Mouse (Mus musculus) neural tube, embryonic 11.5 days (tissue): ENCODE data around the gene Sf3b1. TPM values are rescaled to one million over a fixed set of nuclear protein-coding genes. Genes with fewer than 3 reads are reported as not detected.
A peak's percentile ranks its signal among the peaks of the same experiment; 100 is the strongest.

Source experiments
- ATAC-seq: fragments of 200-750 bp; cut with Nextera tagmentation; 2 replicates; pipeline ENCODE4 v1.8.0; 2017; ENCODE audit warnings: moderate number of reproducible peaks, mild to moderate bottlenecking, moderate TSS enrichment, moderate library complexity; ENCODE audit not compliant: insufficient read depth, low FRiP score, low TSS enrichment
- DNase-seq: peaks from one replicate; pipeline ENCODE4 v3.0.0-alpha.2; 2015; ENCODE audit warnings: low spot score
- H3K27ac ChIP-seq: fragments of 300-500 bp; sonication (generic); 2 replicates; pipeline ENCODE4 v1.5.1; 2014; ENCODE audit warnings: low read depth, mild to moderate bottlenecking, low read length
- H3K27me3 ChIP-seq: fragments of 300-500 bp; sonication (generic); 2 replicates; pipeline ENCODE4 v1.6.1; 2014; ENCODE audit warnings: mild to moderate bottlenecking, low read length, mixed read lengths; ENCODE audit not compliant: control insufficient read depth, insufficient read depth
- H3K36me3 ChIP-seq: fragments of 300-500 bp; sonication (generic); 2 replicates; pipeline ENCODE4 v1.6.1; 2014; ENCODE audit warnings: mild to moderate bottlenecking, low read length, moderate library complexity, mixed read lengths; ENCODE audit not compliant: control insufficient read depth, insufficient read depth
- H3K4me1 ChIP-seq: fragments of 300-500 bp; sonication (generic); 2 replicates; pipeline ENCODE4 v1.6.1; 2014; ENCODE audit warnings: low read length, mixed read lengths; ENCODE audit not compliant: control insufficient read depth, insufficient read depth
- H3K4me2 ChIP-seq: fragments of 300-500 bp; sonication (generic); 2 replicates; pipeline ENCODE4 v1.6.1; 2014; ENCODE audit warnings: low read depth, mild to moderate bottlenecking, moderate library complexity
- H3K4me3 ChIP-seq: fragments of 300-500 bp; sonication (generic); 2 replicates; pipeline ENCODE4 v1.5.1; 2014; ENCODE audit warnings: low read depth, low read length
- H3K9ac ChIP-seq: fragments of 300-500 bp; sonication (generic); 2 replicates; pipeline ENCODE4 v1.6.1; 2014; ENCODE audit warnings: mild to moderate bottlenecking, low read length
- H3K9me3 ChIP-seq: fragments of 300-500 bp; sonication (generic); 2 replicates; pipeline ENCODE4 v1.6.1; 2016; ENCODE audit warnings: low read length; ENCODE audit not compliant: control insufficient read depth
- WGBS: fragments of 180-500 bp; shearing (Covaris S2); extraction: QIAGEN DNeasy Blood & Tissue Kit; methylation state at CpG from one replicate; pipeline ENCODE4 v1.1.7; 2014; 5-methylcytosine and 5-hydroxymethylcytosine counted together
- polyA plus RNA-seq: library from polyadenylated mRNA; unstranded; fragments of >200 nt; fragmentation: Nextera tagmentation; extraction: Ambion mirVana; gene quantifications from 2 replicates; pipeline ENCODE4 v1.2.1, GENCODE M21; 2014

The Sf3b1 gene
- polyA plus RNA-seq, 1 experiment from 2014 or later: 336 TPM

GRCm38 (mm10) chr1:55055322-55056115 is 28.2 kb upstream of the Sf3b1 start:
- 90% methylated on average over 5 of the region's 5 CpGs for WGBS
- DNase-seq: no peak
- H3K9me3 ChIP-seq: no peaks in the 10 kb centered on the region
- H3K4me2 ChIP-seq: no peak overlapping the region
- no peak overlapping the region for H3K9ac ChIP-seq
- no peaks in the 10 kb centered on the region; the same call in 1 of the 2 replicates for H3K4me1 ChIP-seq
- H3K27me3 ChIP-seq: no peaks in the 10 kb centered on the region
- ATAC-seq: no peak
- H3K36me3 ChIP-seq: no peaks in the 10 kb centered on the region
- no peak overlapping the region for H3K27ac ChIP-seq
- no peak overlapping the region for H3K4me3 ChIP-seq

GRCm38 (mm10) chr1:55053596-55053995 is 26.3 kb upstream of the Sf3b1 start:
- no peak for DNase-seq
- no peaks in the 10 kb centered on the region for H3K9me3 ChIP-seq
- no peaks in the 10 kb centered on the region for H3K27me3 ChIP-seq
- H3K36me3 ChIP-seq: no peaks in the 10 kb centered on the region
- no peak overlapping the region for H3K27ac ChIP-seq
- peak overlapping the region; percentile 36 for H3K4me2 ChIP-seq
- 72% methylated on average over 4 of the region's 4 CpGs for WGBS
- H3K9ac ChIP-seq: no peak overlapping the region; the same call in 1 of the 2 replicates
- peak overlapping the region; percentile 79 for H3K4me3 ChIP-seq
- H3K4me1 ChIP-seq: no peaks in the 10 kb centered on the region; the same call in 1 of the 2 replicates
- no peak for ATAC-seq

GRCm38 (mm10) chr1:55053005-55053404 is 25.7 kb upstream of the Sf3b1 start:
- under 1% methylated on average over 42 of the region's 42 CpGs for WGBS
- peak; percentile 62 for ATAC-seq

GRCm38 (mm10) chr1:55052355-55052953 is 25.2 kb upstream of the Sf3b1 start, which contains the start of gene Coq10b:
TSS of gene Coq10b (plus strand) at chr1:55052770.
- peak within 1 kb of the TSS; percentile 45; the same call in 1 of the 2 replicates for H3K27ac ChIP-seq
- under 1% methylated on average over 46 of the region's 46 CpGs for WGBS
- no peaks in the 10 kb centered on the region for H3K27me3 ChIP-seq
- peak within 1 kb of the TSS; percentile 67 for H3K9ac ChIP-seq
- peak within 1 kb of the TSS; percentile 79 for H3K4me3 ChIP-seq
- peak within 1 kb of the TSS; percentile 67 for H3K4me2 ChIP-seq
- H3K36me3 ChIP-seq: no peaks in the 10 kb centered on the region
- no peaks in the 10 kb centered on the region for H3K9me3 ChIP-seq
- no peaks in the 10 kb centered on the region for H3K4me1 ChIP-seq
- DNase-seq (peak; percentile 99), ATAC-seq (peak; percentile 100)

More at GRCm38 (mm10) chr1:55053005-55053404, 25.7 kb upstream of the Sf3b1 start:
- H3K4me2 ChIP-seq: peak overlapping the region; percentile 36
- H3K27me3 ChIP-seq: no peaks in the 10 kb centered on the region
- no peaks in the 10 kb centered on the region for H3K9me3 ChIP-seq
- H3K36me3 ChIP-seq: no peaks in the 10 kb centered on the region
- H3K27ac ChIP-seq: peak overlapping the region; percentile 45; the same call in 1 of the 2 replicates
- peak overlapping the region; percentile 79 for H3K4me3 ChIP-seq
- H3K9ac ChIP-seq: peak overlapping the region; percentile 67
- peak; percentile 58 for DNase-seq
- no peaks in the 10 kb centered on the region for H3K4me1 ChIP-seq

- no peak overlapping the region for H3K4me3 ChIP-seq
- 81% methylated on average over 3 of the region's 3 CpGs for WGBS
- ATAC-seq: no peak
- DNase-seq: no peak
- H3K9ac ChIP-seq: no peak overlapping the region
- no peak overlapping the region for H3K27ac ChIP-seq
- H3K4me2 ChIP-seq: no peak overlapping the region
- no peaks in the 10 kb centered on the region for H3K36me3 ChIP-seq
- no peaks in the 10 kb centered on the region for H3K9me3 ChIP-seq
- H3K27me3 ChIP-seq: no peaks in the 10 kb centered on the region
- H3K4me1 ChIP-seq: no peaks in the 10 kb centered on the region
These were observed 24.4 kb upstream of the Sf3b1 start for GRCm38 (mm10) chr1:55051671-55052070.

- Histone ChIP-seq H3K4me2 (no peak overlapping the region), H3K27me3 (no peaks in the 10 kb centered on the region), H3K9ac (no peak overlapping the region), H3K4me1 (no peaks in the 10 kb centered on the region), H3K4me3 (no peak overlapping the region), H3K27ac (no peak overlapping the region), H3K9me3 (no peaks in the 10 kb centered on the region), H3K36me3 (no peaks in the 10 kb centered on the region)
- 66% methylated on average over 4 of the region's 4 CpGs for WGBS
- DNase-seq (no peak), ATAC-seq (no peak)
These were observed 21.7 kb upstream of the Sf3b1 start for GRCm38 (mm10) chr1:55048841-55049587.

GRCm38 (mm10) chr1:55043164-55043563 is 15.9 kb upstream of the Sf3b1 start:
- Histone ChIP-seq H3K4me2 (no peak overlapping the region), H3K9ac (no peak overlapping the region), H3K4me1 (no peaks in the 10 kb centered on the region), H3K27ac (no peak overlapping the region), H3K36me3 (no peaks in the 10 kb centered on the region), H3K4me3 (no peak overlapping the region), H3K9me3 (no peaks in the 10 kb centered on the region), H3K27me3 (no peaks in the 10 kb centered on the region)
- DNase-seq (no peak), ATAC-seq (no peak)
- 89% methylated on average over 3 of the region's 3 CpGs for WGBS

- Histone ChIP-seq H3K27ac (no peak overlapping the region), H3K9me3 (no peaks in the 10 kb centered on the region), H3K4me1 (no peaks in the 10 kb centered on the region), H3K27me3 (no peaks in the 10 kb centered on the region), H3K4me2 (no peak overlapping the region), H3K36me3 (no peaks in the 10 kb centered on the region), H3K4me3 (no peak overlapping the region), H3K9ac (no peak overlapping the region)
- ATAC-seq (no peak), DNase-seq (no peak)
- 71% methylated on average over 1 of the region's 1 CpGs for WGBS
These were observed 15.0 kb upstream of the Sf3b1 start for GRCm38 (mm10) chr1:55042246-55042645.
